In genomic region chr11:33827829-33828206, GRCm38 (mm10) we compare ENCODE assay signal across 11 mouse cellular contexts.
DNase-seq lines count a peak whose midpoint lies in the region; ATAC-seq lines count a peak whose summit lies in the region.
"Had no signal": no experiment of that assay in that cellular context is flagged by ENCODE, and none has a peak within 500 bp of the region (broad histone marks: within the 10 kb centered on the region; RNA-seq: fewer than 3 reads in every experiment).

No protein-coding gene starts in this region.

- H3K9ac ChIP-seq in neural tube, embryonic 13.5 days: 0 out of 2 replicates have a peak overlapping the region, but pooled peaks have one; percentile 38
- H3K9ac ChIP-seq in forebrain, embryonic 13.5 days: no peak overlapping the region
- H3K9ac ChIP-seq in intestine, embryonic 16.5 days (ENCODE audit: low read depth, low read length): no peak overlapping the region
- H3K9ac ChIP-seq: embryonic facial prominence, embryonic 15.5 days; liver, embryonic 13.5 days had no signal

- peak overlapping the region; percentile 71 for H3K27ac ChIP-seq in neural tube, embryonic 13.5 days (replicated peaks)
- H3K27ac ChIP-seq in forebrain, embryonic 13.5 days: peak overlapping the region; percentile 85
- no peak overlapping the region for H3K27ac ChIP-seq in intestine, embryonic 16.5 days (ENCODE audit: low read length)
- H3K27ac ChIP-seq: embryonic facial prominence, embryonic 15.5 days; kidney, postnatal 0 days; liver, embryonic 13.5 days had no signal

- H3K27me3 ChIP-seq in neural tube, embryonic 13.5 days: no peaks in the 10 kb centered on the region
- H3K27me3 ChIP-seq in forebrain, embryonic 13.5 days: no peaks in the 10 kb centered on the region
- H3K27me3 ChIP-seq in intestine, embryonic 16.5 days (replicated peaks; ENCODE audit: control insufficient read depth, insufficient read depth, low read length): no peaks in the 10 kb centered on the region
- H3K27me3 ChIP-seq: embryonic facial prominence, embryonic 15.5 days; liver, embryonic 13.5 days had no signal

- no peak overlapping the region for H3K4me3 ChIP-seq in neural tube, embryonic 13.5 days
- H3K4me3 ChIP-seq in forebrain, embryonic 13.5 days: no peak overlapping the region
- H3K4me3 ChIP-seq in intestine, embryonic 16.5 days (ENCODE audit: low read length): no peak overlapping the region
- H3K4me3 ChIP-seq: embryonic facial prominence, embryonic 15.5 days; liver, embryonic 13.5 days had no signal

- H3K36me3 ChIP-seq in neural tube, embryonic 13.5 days: no peaks in the 10 kb centered on the region
- H3K36me3 ChIP-seq in forebrain, embryonic 13.5 days (ENCODE audit: poor library complexity, severe bottlenecking): no peaks in the 10 kb centered on the region
- no peaks in the 10 kb centered on the region for H3K36me3 ChIP-seq in intestine, embryonic 16.5 days (ENCODE audit: control insufficient read depth, insufficient read depth, low read length)
- H3K36me3 ChIP-seq: embryonic facial prominence, embryonic 15.5 days; liver, embryonic 13.5 days had no signal

- intact Hi-C loops in left cerebral cortex, postnatal 14 days (cut with DNase I): no loop called here

- no peak overlapping the region for H3K4me2 ChIP-seq in neural tube, embryonic 13.5 days
- H3K4me2 ChIP-seq in forebrain, embryonic 13.5 days: 0 out of 2 replicates have a peak overlapping the region, but pooled peaks have one; percentile 4
- H3K4me2 ChIP-seq in intestine, embryonic 16.5 days (ENCODE audit: low read depth, low read length): no peak overlapping the region
- H3K4me2 ChIP-seq: embryonic facial prominence, embryonic 15.5 days; liver, embryonic 13.5 days had no signal

- no peak for DNase-seq in neural tube, embryonic 10.5 days (ENCODE audit: extremely low spot score, low spot score)
- peak; percentile 32 to 47 for DNase-seq in left cerebral cortex, postnatal 14 days (ENCODE audit: low spot score in 2 of 2)
- DNase-seq in retina, postnatal 1 day: no peak
- DNase-seq in testis, postnatal 14 days (ENCODE audit: low spot score): no peak
- DNase-seq: liver, embryonic 13.5 days; spleen, adult 18-20 months had no signal

- peaks cover 26% of the 10 kb centered on the region for H3K4me1 ChIP-seq in neural tube, embryonic 13.5 days (replicated peaks)
- peaks cover 43% of the 10 kb centered on the region for H3K4me1 ChIP-seq in forebrain, embryonic 13.5 days
- H3K4me1 ChIP-seq in intestine, embryonic 16.5 days (ENCODE audit: control insufficient read depth, insufficient read depth, low read length): no peaks in the 10 kb centered on the region
- H3K4me1 ChIP-seq: liver, embryonic 13.5 days had no signal

- no peaks in the 10 kb centered on the region for H3K9me3 ChIP-seq in neural tube, embryonic 13.5 days
- no peaks in the 10 kb centered on the region for H3K9me3 ChIP-seq in forebrain, embryonic 13.5 days (replicated peaks)
- H3K9me3 ChIP-seq in intestine, embryonic 16.5 days (ENCODE audit: control insufficient read depth, low read length): no peaks in the 10 kb centered on the region
- H3K9me3 ChIP-seq: embryonic facial prominence, embryonic 15.5 days; liver, embryonic 13.5 days had no signal

- no peak for ATAC-seq in neural tube, embryonic 13.5 days (ENCODE audit: low read depth)
- peak; percentile 70 for ATAC-seq in forebrain, embryonic 13.5 days
- no peak for ATAC-seq in intestine, embryonic 16.5 days

- WGBS in neural tube, embryonic 13.5 days: 69% methylated on average over 6 of the region's 6 CpGs
- 43% methylated on average over 6 of the region's 6 CpGs for WGBS in forebrain, embryonic 13.5 days
- WGBS in intestine, embryonic 16.5 days: 70% methylated on average over 6 of the region's 6 CpGs

Comparison
In these comparisons a context has a peak if more than half of its experiments do, and no peak if none do; other contexts are left out.
1. DNase-seq: peak in left cerebral cortex, postnatal 14 days (2 of 2); none in neural tube, embryonic 10.5 days (single experiment), retina, postnatal 1 day (single experiment) and testis, postnatal 14 days (single experiment).